Comparison of ENCODE assay signal across 8 mouse cellular contexts in the genomic region with DNA sequence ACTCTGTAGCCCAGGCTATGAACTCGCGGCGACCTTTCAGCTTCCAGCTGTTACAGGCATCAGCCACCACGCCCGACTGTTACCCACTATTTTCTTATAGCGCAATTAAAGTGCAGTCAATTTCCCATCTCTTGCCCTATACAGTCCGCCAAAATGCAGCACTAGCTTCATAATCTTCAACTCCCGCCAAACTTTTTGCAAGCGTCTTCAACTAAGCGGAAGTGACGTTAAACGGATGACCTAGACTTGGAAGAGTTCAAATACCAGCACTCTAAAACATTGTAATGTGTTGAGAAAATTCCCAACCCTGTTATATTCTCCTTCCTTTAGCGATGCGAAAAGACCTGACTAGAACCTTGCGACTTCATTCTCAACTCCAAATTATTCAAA. TPM values are rescaled to one million over a fixed set of nuclear protein-coding genes. Genes with fewer than 3 reads are reported as not detected.
DNase-seq lines count a peak whose midpoint lies in the region; ATAC-seq and TF ChIP-seq lines count a peak whose summit lies in the region.

No protein-coding gene starts in this region.

- H3ac ChIP-seq in myocyte (ENCODE audit: control insufficient read depth, insufficient read length): no peak overlapping the region

- H3K4me3 ChIP-seq in heart, embryonic 11.5 days (ENCODE audit: low read depth, low read length): peak overlapping the region; percentile 90
- H3K4me3 ChIP-seq in brown adipose tissue, adult 24 weeks (ENCODE audit: insufficient read depth, low read depth, low read length): peak overlapping the region; percentile 81
- H3K4me3 ChIP-seq in forebrain, embryonic 13.5 days: peak overlapping the region; percentile 74
- peak overlapping the region; percentile 97 for H3K4me3 ChIP-seq in hindbrain, postnatal 0 days (ENCODE audit: low read length)
- H3K4me3 ChIP-seq in liver, embryonic 12.5 days: peak overlapping the region; percentile 96
- H3K4me3 ChIP-seq in myocyte: peak overlapping the region; percentile 46
- peak overlapping the region; percentile 40 for H3K4me3 ChIP-seq in thymus, adult 2 months (ENCODE audit: control insufficient read depth, insufficient read depth, low read length)

- peak overlapping the region; percentile 56 for H3K4me2 ChIP-seq in heart, embryonic 11.5 days
- peak overlapping the region; percentile 64 for H3K4me2 ChIP-seq in forebrain, embryonic 13.5 days
- H3K4me2 ChIP-seq in hindbrain, postnatal 0 days (ENCODE audit: low read depth, low read length): peak overlapping the region; percentile 75
- H3K4me2 ChIP-seq in liver, embryonic 12.5 days: peak overlapping the region; percentile 71
- peak overlapping the region; percentile 66 for H3K4me2 ChIP-seq in myocyte (ENCODE audit: low read depth)

- peak; percentile 35; the same call in 1 of the 2 replicates for ATAC-seq in heart, embryonic 11.5 days (replicated peaks; ENCODE audit: insufficient number of reproducible peaks, low FRiP score, low TSS enrichment)
- ATAC-seq in forebrain, embryonic 13.5 days: peak; percentile 16
- peak; percentile 22 for ATAC-seq in hindbrain, postnatal 0 days
- ATAC-seq in liver, embryonic 12.5 days: peak; percentile 53

- H3K27me3 ChIP-seq in heart, embryonic 11.5 days (ENCODE audit: control insufficient read depth, insufficient read depth, low read length): no peaks in the 10 kb centered on the region
- no peaks in the 10 kb centered on the region for H3K27me3 ChIP-seq in forebrain, embryonic 13.5 days
- H3K27me3 ChIP-seq in hindbrain, postnatal 0 days (ENCODE audit: insufficient read depth, low read length): no peaks in the 10 kb centered on the region
- no peaks in the 10 kb centered on the region for H3K27me3 ChIP-seq in liver, embryonic 12.5 days (replicated peaks)
- H3K27me3 ChIP-seq in myocyte (ENCODE audit: control insufficient read depth, insufficient read depth, insufficient read length): no peaks in the 10 kb centered on the region
- no peaks in the 10 kb centered on the region for H3K27me3 ChIP-seq in thymus, adult 2 months (ENCODE audit: control insufficient read depth, insufficient read depth, low read length)

- peak overlapping the region; percentile 74 for H3K9ac ChIP-seq in heart, embryonic 11.5 days (ENCODE audit: low read depth, low read length)
- H3K9ac ChIP-seq in forebrain, embryonic 13.5 days: peak overlapping the region; percentile 40; the same call in 1 of the 2 replicates
- H3K9ac ChIP-seq in hindbrain, postnatal 0 days (replicated peaks; ENCODE audit: low read length): peak overlapping the region; percentile 53
- peak overlapping the region; percentile 74 for H3K9ac ChIP-seq in liver, embryonic 12.5 days

- no peak for TF ChIP-seq POLR2A in myocyte (IDR thresholded peaks at IDR 0.05; ENCODE audit: insufficient read length, low read depth)
- TF ChIP-seq POLR2A in thymus, adult 2 months (IDR thresholded peaks at IDR 0.05; ENCODE audit: control insufficient read depth, extremely low read depth, insufficient read depth, low read length, poor library complexity): no peak

- under 1% methylated on average over 15 of the region's 15 CpGs for WGBS in heart, embryonic 11.5 days (ENCODE audit: insufficient replicate concordance)
- WGBS in forebrain, embryonic 13.5 days: under 1% methylated on average over 15 of the region's 15 CpGs
- WGBS in hindbrain, postnatal 0 days: under 1% methylated on average over 15 of the region's 15 CpGs
- under 1% methylated on average over 15 of the region's 15 CpGs for WGBS in liver, embryonic 12.5 days (ENCODE audit: insufficient replicate concordance)
- under 1% methylated on average over 15 of the region's 15 CpGs for WGBS in thymus, adult 2 months

- DNase-seq in heart, postnatal 25 days (ENCODE audit: low spot score): no peak
- peak; percentile 88 for DNase-seq in hindbrain, postnatal 0 days (ENCODE audit: low spot score)
- peak; percentile 63 for DNase-seq in thymus, adult 2 months

- TF ChIP-seq CTCF in hindbrain, postnatal 0 days (IDR thresholded peaks at IDR 0.05; ENCODE audit: low read depth): no peak
- TF ChIP-seq CTCF in thymus, adult 2 months (IDR thresholded peaks at IDR 0.05; ENCODE audit: borderline replicate concordance, control insufficient read depth, extremely low read depth, insufficient read depth, low read length, poor library complexity): no peak

- intact Hi-C loops in heart, postnatal 25 days (cut with DNase I): loop anchor here (5.0 kb wide), 2 partner anchors 140 to 330 kb away; a partner anchor contains a TSS

- peaks cover 36% of the 10 kb centered on the region for H3K79me2 ChIP-seq in myocyte (ENCODE audit: control insufficient read depth, insufficient read depth)

- peak overlapping the region; percentile 88 for H3K27ac ChIP-seq in heart, embryonic 11.5 days (ENCODE audit: low read depth, low read length)
- H3K27ac ChIP-seq in brown adipose tissue, adult 24 weeks (replicated peaks; ENCODE audit: low read depth, low read length): peak overlapping the region; percentile 95
- H3K27ac ChIP-seq in forebrain, embryonic 13.5 days: 0 out of 2 replicates have a peak overlapping the region, but pooled peaks have one; percentile 48
- peak overlapping the region; percentile 93 for H3K27ac ChIP-seq in hindbrain, postnatal 0 days
- H3K27ac ChIP-seq in liver, embryonic 12.5 days: peak overlapping the region; percentile 85
- no peak overlapping the region for H3K27ac ChIP-seq in thymus, adult 2 months (ENCODE audit: control insufficient read depth, insufficient read depth, low read length)

- no peaks in the 10 kb centered on the region for H3K9me3 ChIP-seq in heart, embryonic 11.5 days (replicated peaks; ENCODE audit: control insufficient read depth, low read length)
- no peaks in the 10 kb centered on the region for H3K9me3 ChIP-seq in forebrain, embryonic 13.5 days (replicated peaks)
- no peaks in the 10 kb centered on the region for H3K9me3 ChIP-seq in hindbrain, postnatal 0 days (ENCODE audit: low read length)
- no peaks in the 10 kb centered on the region for H3K9me3 ChIP-seq in liver, embryonic 12.5 days (replicated peaks)

- no peaks in the 10 kb centered on the region for H3K36me3 ChIP-seq in heart, embryonic 11.5 days (ENCODE audit: control insufficient read depth, insufficient read depth, low read length)
- no peaks in the 10 kb centered on the region for H3K36me3 ChIP-seq in forebrain, embryonic 13.5 days (ENCODE audit: poor library complexity, severe bottlenecking)
- no peaks in the 10 kb centered on the region for H3K36me3 ChIP-seq in hindbrain, postnatal 0 days (ENCODE audit: insufficient read depth, low read length)
- H3K36me3 ChIP-seq in liver, embryonic 12.5 days: no peaks in the 10 kb centered on the region
- H3K36me3 ChIP-seq in myocyte (ENCODE audit: control insufficient read depth, insufficient read depth): no peaks in the 10 kb centered on the region
- no peaks in the 10 kb centered on the region for H3K36me3 ChIP-seq in thymus, adult 2 months (ENCODE audit: control insufficient read depth, insufficient read depth, low read length)

- peaks cover 8% of the 10 kb centered on the region for H3K4me1 ChIP-seq in heart, embryonic 11.5 days (ENCODE audit: control insufficient read depth, insufficient read depth, low read length)
- H3K4me1 ChIP-seq in brown adipose tissue, adult 24 weeks (ENCODE audit: control insufficient read depth, insufficient read depth, insufficient read length, low read length): no peaks in the 10 kb centered on the region; the same call in 1 of the 2 replicates
- peaks cover 26% of the 10 kb centered on the region for H3K4me1 ChIP-seq in forebrain, embryonic 13.5 days
- H3K4me1 ChIP-seq in hindbrain, postnatal 0 days (ENCODE audit: insufficient read depth, low read length): no peaks in the 10 kb centered on the region; the same call in 1 of the 2 replicates
- H3K4me1 ChIP-seq in liver, embryonic 12.5 days: peaks cover 49% of the 10 kb centered on the region
- peaks cover 2% of the 10 kb centered on the region for H3K4me1 ChIP-seq in thymus, adult 2 months (replicated peaks; ENCODE audit: control insufficient read depth, insufficient read depth, low read length)

TF ChIP-seq in myocyte, 11 proteins besides CTCF, POLR2A, EP300 and RAD21:
- TF ChIP-seq E2F4 (IDR thresholded peaks at IDR 0.05; ENCODE audit: insufficient read depth) (peak; percentile 71), CEBPB (IDR thresholded peaks at IDR 0.05; ENCODE audit: insufficient read depth, poor library complexity, severe bottlenecking) (no peak), USF1 (IDR thresholded peaks at IDR 0.05; ENCODE audit: low read depth) (no peak), TCF3 (IDR thresholded peaks at IDR 0.05; ENCODE audit: insufficient read length, low read depth) (no peak), TCF12 (IDR thresholded peaks at IDR 0.05; ENCODE audit: insufficient read depth, poor library complexity, severe bottlenecking) (no peak)

RNA-seq across cellular contexts. Expression of a gene that starts 0.6 kb away (rescaled TPM):
- 8.0 and 8.2 TPM in 2 replicates for polyA plus RNA-seq in heart, embryonic 11.5 days (2014; fragmentation: Nextera tagmentation; extraction: Ambion mirVana)
- 1 to 10 TPM; 3.5 to 3.8 TPM for total RNA-seq in heart, postnatal 25 days (2021)
- 3.1 and 3.8 TPM in 2 replicates for polyA plus RNA-seq in brown adipose tissue, adult 24 weeks (2012; ENCODE audit: insufficient read depth, insufficient read length, missing spikeins)
- 7.8 and 8.0 TPM in 2 replicates for polyA plus RNA-seq in forebrain, embryonic 13.5 days (2015; fragmentation: Nextera tagmentation; extraction: Ambion mirVana)
- 8.9 and 10.3 TPM in 2 replicates for total RNA-seq in hindbrain, postnatal 0 days (2014; rRNA removed)
- polyA plus RNA-seq in hindbrain, postnatal 0 days (2015; fragmentation: Nextera tagmentation; extraction: Ambion mirVana): 3.4 and 3.8 TPM in 2 replicates
- 7.0 and 7.5 TPM in 2 replicates for polyA plus RNA-seq in liver, embryonic 12.5 days (2016; fragmentation: Nextera tagmentation; extraction: Ambion mirVana)
- polyA plus RNA-seq in myocyte (2012; fragmentation: generic; extraction: Trizol): 1.6 TPM
- 3.8 and 5.1 TPM in 2 replicates for polyA plus RNA-seq in thymus, adult 2 months (2012; rRNA removed)

RNA-seq across cellular contexts. Expression of a gene that starts 0.9 kb away (rescaled TPM):
- polyA plus RNA-seq in heart, embryonic 11.5 days (2014; fragmentation: Nextera tagmentation; extraction: Ambion mirVana): 62.2 and 73.1 TPM in 2 replicates
- total RNA-seq in heart, postnatal 25 days (2021): 10 to 100 TPM; 50.2 to 51.6 TPM
- 27.3 and 33.4 TPM in 2 replicates for polyA plus RNA-seq in brown adipose tissue, adult 24 weeks (2012; ENCODE audit: insufficient read depth, insufficient read length, missing spikeins)
- 109 and 118 TPM in 2 replicates for polyA plus RNA-seq in forebrain, embryonic 13.5 days (2015; fragmentation: Nextera tagmentation; extraction: Ambion mirVana)
- total RNA-seq in hindbrain, postnatal 0 days (2014; rRNA removed): 43.7 and 49.2 TPM in 2 replicates
- 87.7 and 90.7 TPM in 2 replicates for polyA plus RNA-seq in hindbrain, postnatal 0 days (2015; fragmentation: Nextera tagmentation; extraction: Ambion mirVana)
- 48.3 and 48.7 TPM in 2 replicates for polyA plus RNA-seq in liver, embryonic 12.5 days (2016; fragmentation: Nextera tagmentation; extraction: Ambion mirVana)
- 32.6 TPM for polyA plus RNA-seq in myocyte (2012; fragmentation: generic; extraction: Trizol)
- polyA plus RNA-seq in thymus, adult 2 months (2012; rRNA removed): 129 and 147 TPM in 2 replicates

Comparison
In these comparisons a context has a peak if more than half of its experiments do, and no peak if none do; other contexts are left out.
1. H3K4me3 ChIP-seq: peak in every context shown above with its lines; median percentile 97 in hindbrain, postnatal 0 days; 96 in liver, embryonic 12.5 days; 90 in heart, embryonic 11.5 days; 81 in brown adipose tissue, adult 24 weeks; 74 in forebrain, embryonic 13.5 days; 46 in myocyte; 40 in thymus, adult 2 months.